Mouse (Mus musculus) heart, adult 2 months (tissue): ENCODE data around the gene Dnajc15. TPM values are rescaled to one million over a fixed set of nuclear protein-coding genes. Genes with fewer than 3 reads are reported as not detected.

Experiments used
- DNase-seq, 2 experiments: peaks; one replicate each; pipeline ENCODE4 v3.0.0; 2021
- H3K27ac ChIP-seq: fragments of 200-600 bp; 2 replicates; pipeline ENCODE4 v1.8.1; 2022
- H3K27me3 ChIP-seq: fragments of 200-500 bp; 2 replicates; pipeline ENCODE4 v1.6.1; 2012; ENCODE audit warnings: mild to moderate bottlenecking, low read length, inconsistent platforms, mixed read lengths; ENCODE audit not compliant: control insufficient read depth, insufficient read depth
- H3K36me3 ChIP-seq: fragments of 200-500 bp; 2 replicates; pipeline ENCODE4 v1.6.1; 2012; ENCODE audit warnings: low read length, inconsistent platforms; ENCODE audit not compliant: control insufficient read depth, insufficient read depth
- H3K4me1 ChIP-seq: fragments of 200-500 bp; 2 replicates; pipeline ENCODE4 v1.6.1; 2011; ENCODE audit warnings: low read length; ENCODE audit not compliant: control insufficient read depth, insufficient read depth
- H3K4me3 ChIP-seq: fragments of 200-600 bp; 2 replicates; pipeline ENCODE4 v1.8.1; 2022
- H3K79me2 ChIP-seq: fragments of 200-500 bp; replicated peaks from 2 replicates; pipeline ENCODE4 v1.6.1; 2012; ENCODE audit warnings: mild to moderate bottlenecking, inconsistent platforms, low read length, moderate library complexity, mixed read lengths; ENCODE audit not compliant: control insufficient read depth, insufficient read depth
- H3K9ac ChIP-seq: fragments of 200-500 bp; 2 replicates; pipeline ENCODE4 v1.6.1; 2012; ENCODE audit warnings: low read depth, mild to moderate bottlenecking, control low read depth, inconsistent platforms, low read length, mixed read lengths
- CTCF ChIP-seq: fragments of 200-600 bp; IDR thresholded peaks from 2 replicates; pipeline ENCODE4 v1.8.1; 2022; ENCODE audit warnings: antibody characterized with exemption, mild to moderate bottlenecking, moderate library complexity
- EP300 ChIP-seq: fragments of 200-500 bp; IDR thresholded peaks from 2 replicates; pipeline ENCODE4 v1.6.1; 2011; ENCODE audit warnings: low read depth, low read length, control low read depth; ENCODE audit not compliant: insufficient read depth
- POLR2A ChIP-seq: fragments of 200-500 bp; IDR thresholded peaks from 2 replicates; pipeline ENCODE4 v1.6.1; 2011; ENCODE audit warnings: mild to moderate bottlenecking, low read depth, low read length, control low read depth; ENCODE audit not compliant: insufficient read depth
- WGBS: fragments of 180-500 bp; shearing (Covaris S2); methylation state at CpG from one replicate; pipeline ENCODE4 v1.1.7; 2018; 5-methylcytosine and 5-hydroxymethylcytosine counted together
- intact Hi-C: fragments of 180-260 bp; cut with DNase I; formaldehyde crosslinking; loops from one replicate; pipeline ENCODE4 v1.15.1; 2025
- polyA plus RNA-seq: library from polyadenylated mRNA; depleted of rRNA; stranded (reverse); fragments of >200 nt; gene quantifications from 2 replicates; pipeline ENCODE4 v1.2.3, GENCODE M21; 2012
- total RNA-seq, 2 experiments: library from RNA; stranded (reverse); gene quantifications; 2 replicates each; pipeline ENCODE4 v1.2.3; 2021

Gene Dnajc15
- total and polyA plus RNA-seq, 3 experiments: 20.8 to 278 (median 243) TPM

- Histone ChIP-seq H3K9ac (no peak overlapping the region), H3K4me1 (no peaks in the 10 kb centered on the region), H3K27me3 (no peaks in the 10 kb centered on the region), H3K79me2 (no peaks in the 10 kb centered on the region), H3K27ac (no peak overlapping the region), H3K36me3 (no peaks in the 10 kb centered on the region), H3K4me3 (no peak overlapping the region)
- 68% methylated on average over 3 of the region's 3 CpGs for WGBS
- DNase-seq: no peak
- intact Hi-C loops: no loop called here
- no peak for TF ChIP-seq POLR2A
- no peak for TF ChIP-seq EP300
- no peak for TF ChIP-seq CTCF
Measured at GRCm38 (mm10) chr14:77819841-77820240, 55.1 kb downstream of the Dnajc15 start.

- Histone ChIP-seq H3K9ac (no peak overlapping the region), H3K27ac (no peak overlapping the region), H3K36me3 (no peaks in the 10 kb centered on the region), H3K27me3 (no peaks in the 10 kb centered on the region), H3K79me2 (no peaks in the 10 kb centered on the region), H3K4me1 (no peaks in the 10 kb centered on the region), H3K4me3 (no peak overlapping the region)
- TF ChIP-seq EP300 (no peak), CTCF (no peak), POLR2A (no peak)
- 94% methylated on average over 6 of the region's 6 CpGs for WGBS
- intact Hi-C loops: no loop called here
- DNase-seq: no peak
Measured at GRCm38 (mm10) chr14:77817561-77817960, 57.4 kb downstream of the Dnajc15 start.

- Histone ChIP-seq H3K9ac (no peak overlapping the region), H3K27me3 (no peaks in the 10 kb centered on the region), H3K4me3 (no peak overlapping the region), H3K27ac (no peak overlapping the region), H3K4me1 (no peaks in the 10 kb centered on the region), H3K79me2 (no peaks in the 10 kb centered on the region), H3K36me3 (no peaks in the 10 kb centered on the region)
- intact Hi-C loops: no loop called here
- peak; percentile 32 to 46 for DNase-seq
- TF ChIP-seq POLR2A (no peak), CTCF (no peak)
- WGBS: 56% methylated on average over 4 of the region's 4 CpGs
Measured at GRCm38 (mm10) chr14:77814935-77815334, 60.0 kb downstream of the Dnajc15 start.

- H3K9ac ChIP-seq: no peak overlapping the region
- WGBS: 79% methylated on average over 1 of the region's 1 CpGs
- no peaks in the 10 kb centered on the region for H3K79me2 ChIP-seq
- no peak for DNase-seq
- no peak for TF ChIP-seq POLR2A
- TF ChIP-seq CTCF: no peak
- no peak for TF ChIP-seq EP300
- no peaks in the 10 kb centered on the region for H3K36me3 ChIP-seq
- no peaks in the 10 kb centered on the region for H3K27me3 ChIP-seq
- intact Hi-C loops: no loop called here
- no peaks in the 10 kb centered on the region for H3K4me1 ChIP-seq
- H3K27ac ChIP-seq: no peak overlapping the region
- H3K4me3 ChIP-seq: no peak overlapping the region
Measured at GRCm38 (mm10) chr14:77812890-77813289, 62.0 kb downstream of the Dnajc15 start.

DNA sequence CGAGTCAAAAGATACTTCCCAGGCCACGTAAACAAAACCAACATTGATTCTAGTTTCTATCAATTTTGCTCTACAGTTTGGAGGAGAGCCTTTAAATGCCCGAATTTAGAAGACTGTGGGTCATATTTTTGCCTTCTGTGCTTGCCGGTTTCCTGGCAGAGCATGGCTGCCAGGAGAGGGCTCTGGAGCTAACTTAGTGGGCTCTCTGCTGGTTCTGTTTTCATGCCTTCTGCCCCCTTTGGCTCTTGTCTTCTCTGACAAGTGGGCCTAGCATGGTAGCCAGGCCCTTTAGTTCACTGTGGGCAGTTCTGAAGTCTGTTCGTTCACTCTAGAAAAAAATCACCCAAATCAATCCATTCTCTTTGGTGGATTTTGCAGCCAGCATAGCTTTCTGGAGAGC lies 63.5 kb downstream of the Dnajc15 start:
- 91% methylated on average over 5 of the region's 5 CpGs for WGBS
- no peaks in the 10 kb centered on the region for H3K4me1 ChIP-seq
- H3K36me3 ChIP-seq: no peaks in the 10 kb centered on the region
- no peaks in the 10 kb centered on the region for H3K27me3 ChIP-seq
- H3K9ac ChIP-seq: no peak overlapping the region
- intact Hi-C loops: no loop called here
- no peak for DNase-seq
- TF ChIP-seq EP300: no peak
- no peak for TF ChIP-seq POLR2A
- no peak for TF ChIP-seq CTCF
- no peak overlapping the region for H3K4me3 ChIP-seq
- H3K79me2 ChIP-seq: no peaks in the 10 kb centered on the region
- H3K27ac ChIP-seq: no peak overlapping the region

DNA sequence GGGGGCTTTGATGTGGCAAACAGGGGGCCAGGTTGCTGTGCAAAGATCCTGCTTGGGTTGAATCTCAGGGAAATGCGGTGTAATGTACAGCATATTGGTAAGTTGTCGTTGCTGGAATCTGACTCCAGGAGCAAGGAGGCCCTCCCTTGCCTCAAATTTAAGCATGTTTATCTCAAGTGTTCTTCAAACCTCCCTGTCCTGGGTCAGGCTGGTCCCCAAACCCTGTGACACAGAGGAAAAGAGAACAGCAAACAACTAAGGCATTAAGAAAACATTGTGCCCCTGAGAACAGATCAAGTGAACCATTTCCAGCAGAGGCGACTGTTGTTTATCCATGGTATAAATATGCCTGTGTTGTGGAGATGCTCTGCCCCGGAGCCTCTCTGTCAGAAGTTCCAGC lies 67.1 kb downstream of the Dnajc15 start:
- no peaks in the 10 kb centered on the region for H3K79me2 ChIP-seq
- WGBS: 86% methylated on average over 4 of the region's 4 CpGs
- no peak overlapping the region for H3K9ac ChIP-seq
- no peaks in the 10 kb centered on the region for H3K36me3 ChIP-seq
- DNase-seq: no peak
- H3K27ac ChIP-seq: no peak overlapping the region
- H3K4me1 ChIP-seq: no peaks in the 10 kb centered on the region
- TF ChIP-seq CTCF (no peak), EP300 (no peak), POLR2A (no peak)
- no peak overlapping the region for H3K4me3 ChIP-seq
- H3K27me3 ChIP-seq: no peaks in the 10 kb centered on the region; the same call in 1 of the 2 replicates
- intact Hi-C loops: no loop called here
